ENCODE assay signal across 24 mouse cellular contexts in the genomic region with DNA sequence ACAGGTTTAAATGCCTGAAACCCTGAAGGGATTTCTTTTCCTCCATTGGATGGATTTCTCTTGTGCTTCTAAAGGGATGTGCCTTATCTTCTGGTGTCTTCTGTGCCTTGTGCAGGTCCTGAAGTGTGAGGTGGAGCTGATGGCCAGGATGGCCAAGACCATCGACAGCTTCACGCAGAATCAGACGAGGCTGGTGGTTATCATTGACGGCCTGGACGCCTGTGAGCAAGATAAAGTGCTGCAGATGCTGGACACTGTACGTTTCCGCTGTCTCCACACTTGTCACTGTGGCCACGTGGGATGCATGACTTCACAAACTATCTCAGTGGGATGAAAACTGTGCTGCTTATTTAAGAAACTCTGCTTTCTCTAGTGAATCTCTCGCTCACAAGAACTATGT. TPM values are rescaled to one million over a fixed set of nuclear protein-coding genes. Genes with fewer than 3 reads are reported as not detected.
A peak's percentile ranks its signal among the peaks of the same experiment; 100 is the strongest.
DNase-seq lines count a peak whose midpoint lies in the region; ATAC-seq and TF ChIP-seq lines count a peak whose summit lies in the region.
"Had no signal": no experiment of that assay in that cellular context is flagged by ENCODE, and none has a peak within 500 bp of the region (broad histone marks: within the 10 kb centered on the region; RNA-seq: fewer than 3 reads in every experiment).

No protein-coding gene starts in this region.

- TF ChIP-seq EP300 in liver, postnatal 0 days (IDR thresholded peaks at IDR 0.05; ENCODE audit: low read depth) = no peak

- no peak overlapping the region for H3K4me2 ChIP-seq in liver, postnatal 0 days (ENCODE audit: low read depth, low read length)
- no peak overlapping the region for H3K4me2 ChIP-seq in liver, embryonic 11.5 days
- H3K4me2 ChIP-seq in liver, embryonic 12.5 days = no peak overlapping the region
- H3K4me2 ChIP-seq: embryonic facial prominence, embryonic 13.5 days; forebrain, embryonic 12.5 days; forebrain, embryonic 15.5 days; heart, embryonic 13.5 days; hindbrain, embryonic 12.5 days; hindbrain, embryonic 15.5 days had no signal

- H3K27ac ChIP-seq in liver, postnatal 0 days (ENCODE audit: low read depth) = no peak overlapping the region
- H3K27ac ChIP-seq in liver, embryonic 11.5 days (ENCODE audit: low read depth, low read length) = no peak overlapping the region
- no peak overlapping the region for H3K27ac ChIP-seq in liver, embryonic 12.5 days
- H3K27ac ChIP-seq: embryonic facial prominence, embryonic 10.5 days; embryonic facial prominence, embryonic 13.5 days; forebrain, embryonic 12.5 days; forebrain, embryonic 15.5 days; heart, embryonic 13.5 days; hindbrain, embryonic 12.5 days; hindbrain, embryonic 15.5 days had no signal

- 71% methylated on average over 9 of the region's 9 CpGs for WGBS in liver, postnatal 0 days (ENCODE audit: insufficient replicate concordance)
- WGBS in liver, embryonic 11.5 days = 52% methylated on average over 9 of the region's 9 CpGs
- 41% methylated on average over 9 of the region's 9 CpGs for WGBS in liver, embryonic 12.5 days (ENCODE audit: insufficient replicate concordance)

- peaks cover 4% of the 10 kb centered on the region; the same call in 1 of the 2 replicates for H3K4me1 ChIP-seq in liver, postnatal 0 days (ENCODE audit: insufficient read depth)
- H3K4me1 ChIP-seq in liver, embryonic 11.5 days (replicated peaks; ENCODE audit: control insufficient read depth, insufficient read depth, low read length) = peaks cover 10% of the 10 kb centered on the region
- peaks cover 28% of the 10 kb centered on the region for H3K4me1 ChIP-seq in liver, embryonic 12.5 days
- H3K4me1 ChIP-seq: forebrain, embryonic 12.5 days; forebrain, embryonic 15.5 days; hindbrain, embryonic 12.5 days; hindbrain, embryonic 15.5 days had no signal

- H3K4me3 ChIP-seq in liver, postnatal 0 days (ENCODE audit: low read depth, low read length) = no peak overlapping the region
- H3K4me3 ChIP-seq in liver, embryonic 11.5 days (ENCODE audit: low read depth, low read length) = no peak overlapping the region
- H3K4me3 ChIP-seq in liver, embryonic 12.5 days = no peak overlapping the region
- H3K4me3 ChIP-seq: embryonic facial prominence, embryonic 10.5 days; embryonic facial prominence, embryonic 13.5 days; erythroblast, embryonic 14.5 days; forebrain, embryonic 12.5 days; forebrain, embryonic 15.5 days; heart, embryonic 13.5 days; hindbrain, embryonic 12.5 days; hindbrain, embryonic 15.5 days had no signal

- no peak overlapping the region for H3K9ac ChIP-seq in liver, postnatal 0 days (replicated peaks)
- H3K9ac ChIP-seq in liver, embryonic 11.5 days (ENCODE audit: low read depth, low read length) = no peak overlapping the region
- H3K9ac ChIP-seq in liver, embryonic 12.5 days = no peak overlapping the region
- H3K9ac ChIP-seq: embryonic facial prominence, embryonic 13.5 days; forebrain, embryonic 12.5 days; forebrain, embryonic 15.5 days; heart, embryonic 13.5 days; hindbrain, embryonic 12.5 days; hindbrain, embryonic 15.5 days had no signal

- H3K27me3 ChIP-seq in liver, postnatal 0 days (ENCODE audit: insufficient read depth, low read length) = no peaks in the 10 kb centered on the region
- H3K27me3 ChIP-seq in liver, embryonic 11.5 days (replicated peaks; ENCODE audit: control insufficient read depth, insufficient read depth, low read length) = no peaks in the 10 kb centered on the region
- no peaks in the 10 kb centered on the region for H3K27me3 ChIP-seq in liver, embryonic 12.5 days (replicated peaks)
- H3K27me3 ChIP-seq: embryonic facial prominence, embryonic 13.5 days; forebrain, embryonic 12.5 days; forebrain, embryonic 15.5 days; heart, embryonic 13.5 days; hindbrain, embryonic 12.5 days; hindbrain, embryonic 15.5 days had no signal

- TF ChIP-seq CTCF in liver, postnatal 0 days (IDR thresholded peaks at IDR 0.05; ENCODE audit: low read depth) = no peak

- DNase-seq in liver = peak; percentile 20
- DNase-seq in liver, postnatal 0 days = no peak
- no peak for DNase-seq in liver, embryonic 11.5 days (ENCODE audit: low spot score)
- DNase-seq in naive thymus-derived CD4-positive, alpha-beta T cell, adult 2 months (ENCODE audit: low read depth) = peak; percentile 18
- no peak for DNase-seq in layer of hippocampus, postnatal 25 days (ENCODE audit: extremely low spot score in 1 of 2, low spot score in 1 of 2)
- DNase-seq: adrenal gland, adult 8-10 months; adrenal gland, postnatal 25 days; cerebellum, adult 11-12 months; cerebellum, adult 8-10 months; cerebellum, postnatal 10 days; cerebellum, postnatal 36 days; embryo, embryonic 11 days; gastrocnemius, postnatal 10 days; gastrocnemius, postnatal 36 days; heart, postnatal 14 days had no signal

- no peaks in the 10 kb centered on the region for H3K9me3 ChIP-seq in liver, postnatal 0 days (ENCODE audit: low read length)
- no peaks in the 10 kb centered on the region for H3K9me3 ChIP-seq in liver, embryonic 11.5 days (ENCODE audit: control insufficient read depth, low read length)
- no peaks in the 10 kb centered on the region for H3K9me3 ChIP-seq in liver, embryonic 12.5 days (replicated peaks)
- H3K9me3 ChIP-seq: embryonic facial prominence, embryonic 10.5 days; embryonic facial prominence, embryonic 13.5 days; forebrain, embryonic 12.5 days; forebrain, embryonic 15.5 days; heart, embryonic 13.5 days; hindbrain, embryonic 12.5 days; hindbrain, embryonic 15.5 days had no signal

- no peak for ATAC-seq in liver, postnatal 0 days
- ATAC-seq in liver, embryonic 11.5 days (replicated peaks; ENCODE audit: low FRiP score) = peak; percentile 61; the same call in 1 of the 2 replicates
- peak; percentile 58 for ATAC-seq in liver, embryonic 12.5 days
- ATAC-seq: forebrain, embryonic 15.5 days had no signal

- H3K36me3 ChIP-seq in liver, postnatal 0 days (replicated peaks; ENCODE audit: insufficient read depth, low read length) = peaks cover 70% of the 10 kb centered on the region
- peaks cover 25% of the 10 kb centered on the region for H3K36me3 ChIP-seq in liver, embryonic 11.5 days (ENCODE audit: control insufficient read depth, insufficient read depth, low read length)
- H3K36me3 ChIP-seq in liver, embryonic 12.5 days = peaks cover 88% of the 10 kb centered on the region

RNA-seq across cellular contexts. Expression of a gene that starts 35.2 kb away (rescaled TPM):
- polyA plus RNA-seq in liver, postnatal 0 days (2015; fragmentation: Nextera tagmentation; extraction: Ambion mirVana) = 3.7 and 4.4 TPM in 2 replicates
- polyA plus RNA-seq in liver, embryonic 11.5 days (2014; fragmentation: Nextera tagmentation; extraction: Ambion mirVana) = 22.8 and 23.7 TPM in 2 replicates
- polyA plus RNA-seq in liver, embryonic 12.5 days (2016; fragmentation: Nextera tagmentation; extraction: Ambion mirVana) = 12.2 and 13.6 TPM in 2 replicates
- 100 to 1,000 TPM; 305 to 349 TPM for total RNA-seq in layer of hippocampus, postnatal 25 days (2021)

Comparison
In these comparisons a context has a peak if more than half of its experiments do, and no peak if none do; other contexts are left out.
1. DNase-seq: peak in liver (single experiment) and naive thymus-derived CD4-positive, alpha-beta T cell, adult 2 months (single experiment); none in liver, postnatal 0 days (single experiment), liver, embryonic 11.5 days (single experiment) and layer of hippocampus, postnatal 25 days (0 of 2).